Mouse (Mus musculus) embryonic fibroblast, embryonic 13.5 days (primary cell): ENCODE results near the gene Etl4. TPM values are rescaled to one million over a fixed set of nuclear protein-coding genes. Genes with fewer than 3 reads are reported as not detected.
"Not testable (repeated sequence)": the region's sequence is repeated elsewhere in the genome, so short reads cannot be mapped to it uniquely, and the experiment has no call there.

Experiments
- H3K27ac ChIP-seq: 2 replicates; pipeline ENCODE4 v1.5.1; 2012; ENCODE audit warnings: low read length, control low read depth, inconsistent platforms; ENCODE audit not compliant: insufficient read depth
- H3K4me1 ChIP-seq: 2 replicates; pipeline ENCODE4 v1.6.1; 2011; ENCODE audit warnings: low read length; ENCODE audit not compliant: control insufficient read depth, insufficient read depth
- H3K4me3 ChIP-seq: 2 replicates; pipeline ENCODE4 v1.5.1; 2011; ENCODE audit warnings: mild to moderate bottlenecking, control low read depth, low read length; ENCODE audit not compliant: insufficient read depth
- CTCF ChIP-seq: IDR thresholded peaks from 2 replicates; pipeline ENCODE4 v1.5.1; 2011; ENCODE audit warnings: mild to moderate bottlenecking, control low read depth, low read length, moderate library complexity, borderline replicate concordance; ENCODE audit not compliant: insufficient read depth
- POLR2A ChIP-seq: IDR thresholded peaks from 2 replicates; pipeline ENCODE4 v1.6.1; 2011; ENCODE audit warnings: low read depth, mild to moderate bottlenecking, control low read depth, low read length, moderate library complexity
- polyA plus RNA-seq: library from polyadenylated mRNA; stranded (reverse); fragments of >200 nt; gene quantifications from 2 replicates; pipeline ENCODE4 v1.2.4, GENCODE M21; 2011; ENCODE audit warnings: low read depth; ENCODE audit not compliant: missing spikeins, insufficient read length

Gene Etl4
- polyA plus RNA-seq, 1 experiment: 44.0 TPM

- H3K4me1 ChIP-seq: no peaks in the 10 kb centered on the region
- no peak overlapping the region for H3K4me3 ChIP-seq
- TF ChIP-seq POLR2A: no peak
- TF ChIP-seq CTCF: no peak
- no peak overlapping the region for H3K27ac ChIP-seq
Measured at GRCm38 (mm10) chr2:20669367-20669766, 759.8 kb downstream of the Etl4 start.

- no peak for TF ChIP-seq CTCF
- no peaks in the 10 kb centered on the region for H3K4me1 ChIP-seq
- H3K4me3 ChIP-seq: no peak overlapping the region
- H3K27ac ChIP-seq: no peak overlapping the region
Measured at GRCm38 (mm10) chr2:20671546-20672255, 762.1 kb downstream of the Etl4 start.

DNA sequence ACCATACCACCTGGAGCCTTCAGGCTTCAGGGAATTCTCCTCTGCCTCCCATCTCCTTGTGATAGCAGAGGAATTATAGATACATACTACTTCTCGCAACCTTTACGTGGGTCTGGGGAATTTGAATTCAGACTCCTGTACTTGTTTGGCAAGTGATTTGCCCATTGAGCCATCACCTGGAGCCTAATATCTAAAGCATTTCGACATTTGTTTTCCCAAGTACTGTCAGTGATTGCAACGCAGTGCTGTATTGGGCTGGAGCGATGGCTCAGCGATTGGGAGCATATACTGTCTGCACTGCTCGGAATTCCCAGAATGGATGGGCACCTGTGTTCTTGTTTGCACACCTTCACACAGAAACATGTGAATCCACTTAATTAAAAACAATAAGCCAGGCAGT lies 762.7 kb downstream of the Etl4 start:
- no peaks in the 10 kb centered on the region for H3K4me1 ChIP-seq
- TF ChIP-seq POLR2A (no peak), CTCF (no peak)
- no peak overlapping the region for H3K4me3 ChIP-seq
- H3K27ac ChIP-seq: no peak overlapping the region

- Histone ChIP-seq H3K27ac (no peak overlapping the region), H3K4me1 (no peaks in the 10 kb centered on the region), H3K4me3 (no peak overlapping the region)
- peak; percentile 43; the same call in 1 of the 2 replicates for TF ChIP-seq CTCF
- TF ChIP-seq POLR2A: no peak
Measured at GRCm38 (mm10) chr2:20672803-20673603, 763.4 kb downstream of the Etl4 start.

- Histone ChIP-seq H3K4me3 (no peak overlapping the region), H3K4me1 (no peaks in the 10 kb centered on the region), H3K27ac (no peak overlapping the region)
- TF ChIP-seq POLR2A: no peak
- no peak for TF ChIP-seq CTCF
Measured at GRCm38 (mm10) chr2:20676379-20676778, 766.8 kb downstream of the Etl4 start.

GRCm38 (mm10) chr2:20678793-20679192 lies 769.2 kb downstream of the Etl4 start:
- Histone ChIP-seq H3K4me3 (no peak overlapping the region), H3K4me1 (no peaks in the 10 kb centered on the region), H3K27ac (no peak overlapping the region)
- TF ChIP-seq CTCF (no peak), POLR2A (no peak)

DNA sequence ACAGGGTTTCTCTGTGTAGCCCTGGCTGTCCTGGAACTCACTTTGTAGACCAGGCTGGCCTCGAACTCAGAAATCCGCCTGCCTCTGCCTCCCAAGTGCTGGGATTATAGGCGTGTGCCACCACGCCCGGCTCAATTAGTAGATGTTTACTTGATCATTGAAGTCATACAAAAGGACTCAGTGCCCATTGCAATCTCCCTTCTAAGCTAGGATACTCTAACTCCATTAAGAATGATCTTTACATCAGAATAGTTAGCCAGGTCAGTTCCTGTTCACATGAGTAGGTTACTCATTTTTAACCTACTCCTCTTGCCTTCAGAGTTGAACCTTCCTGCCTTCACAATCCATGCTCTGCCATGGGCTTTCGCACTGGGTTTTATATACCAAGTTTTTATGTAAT lies 772.6 kb downstream of the Etl4 start:
- H3K27ac ChIP-seq, H3K4me1 ChIP-seq, H3K4me3 ChIP-seq: not testable (repeated sequence)

- TF ChIP-seq CTCF (no peak), POLR2A (no peak)
- H3K27ac ChIP-seq: no peak overlapping the region
- H3K4me1 ChIP-seq: no peaks in the 10 kb centered on the region
- no peak overlapping the region for H3K4me3 ChIP-seq
Measured at GRCm38 (mm10) chr2:20689389-20689788, 779.8 kb downstream of the Etl4 start.

GRCm38 (mm10) chr2:20692898-20693297 lies 783.3 kb downstream of the Etl4 start:
- no peaks in the 10 kb centered on the region for H3K4me1 ChIP-seq
- TF ChIP-seq POLR2A: no peak
- TF ChIP-seq CTCF: no peak

GRCm38 (mm10) chr2:20693772-20694171 lies 784.2 kb downstream of the Etl4 start:
- Histone ChIP-seq H3K27ac (no peak overlapping the region), H3K4me1 (no peaks in the 10 kb centered on the region), H3K4me3 (no peak overlapping the region)
- no peak for TF ChIP-seq CTCF
- no peak for TF ChIP-seq POLR2A

More at GRCm38 (mm10) chr2:20692898-20693297, 783.3 kb downstream of the Etl4 start:
- H3K4me3 ChIP-seq: no peak overlapping the region
- H3K27ac ChIP-seq: no peak overlapping the region

- H3K27ac ChIP-seq: no peak overlapping the region
- TF ChIP-seq CTCF (no peak), POLR2A (no peak)
- H3K4me3 ChIP-seq: no peak overlapping the region
- H3K4me1 ChIP-seq: no peaks in the 10 kb centered on the region
Measured at GRCm38 (mm10) chr2:20697719-20698118, 788.1 kb downstream of the Etl4 start.
